Mouse (Mus musculus): ENCODE results near the gene Bsn.

DNA sequence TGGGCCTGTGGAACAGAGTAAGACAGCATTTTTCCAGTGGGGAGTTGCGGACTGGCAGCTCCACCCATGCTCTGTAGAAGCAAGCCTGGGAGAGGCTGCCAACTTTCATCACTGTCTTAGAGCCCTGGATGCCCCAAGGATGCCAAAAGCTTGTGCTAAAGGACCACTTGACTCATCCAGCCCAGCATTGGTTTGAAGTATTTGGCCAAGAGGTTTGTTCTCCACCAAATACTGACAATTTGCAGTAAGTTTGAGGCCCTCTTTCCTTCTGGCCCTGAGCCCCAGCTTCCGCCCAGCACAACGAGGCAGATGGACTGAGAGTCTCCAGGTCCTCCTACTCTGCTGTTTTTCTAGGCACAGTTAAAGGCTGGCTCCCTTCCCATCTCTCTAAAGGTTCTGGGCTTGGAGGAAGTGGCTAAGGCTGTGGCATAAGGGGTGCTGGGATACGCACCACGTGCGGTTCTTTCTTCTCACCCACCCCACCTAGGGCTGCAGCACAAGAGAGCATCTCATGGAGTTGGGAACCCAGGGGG, 53.2 kb downstream of the Bsn start:
- no peak for TF ChIP-seq POLR2A (IDR thresholded peaks at IDR 0.05; ENCODE audit: extremely low read depth, insufficient read depth, low read length)
- TF ChIP-seq CTCF (IDR thresholded peaks at IDR 0.05; ENCODE audit: low read depth, low read length): no peak
